Comparison of ENCODE assay signal across 9 mouse cellular contexts in genomic region chr5:44048568-44049363, GRCm38 (mm10). TPM values are rescaled to one million over a fixed set of nuclear protein-coding genes. Genes with fewer than 3 reads are reported as not detected.
DNase-seq lines count a peak whose midpoint lies in the region; ATAC-seq and TF ChIP-seq lines count a peak whose summit lies in the region.
"Had no signal": no experiment of that assay in that cellular context is flagged by ENCODE, and none has a peak within 500 bp of the region (broad histone marks: within the 10 kb centered on the region; RNA-seq: fewer than 3 reads in every experiment).

No protein-coding gene starts in this region.

- H3K9ac ChIP-seq in forebrain, embryonic 14.5 days (ENCODE audit: low read length) = no peak overlapping the region
- H3K9ac ChIP-seq: neural tube, embryonic 13.5 days had no signal

- H3K4me1 ChIP-seq in kidney, adult 2 months (ENCODE audit: control insufficient read depth, insufficient read depth, low read length) = no peaks in the 10 kb centered on the region; the same call in 1 of the 2 replicates
- no peaks in the 10 kb centered on the region for H3K4me1 ChIP-seq in forebrain, embryonic 14.5 days (ENCODE audit: control insufficient read depth, insufficient read depth, low read length)
- H3K4me1 ChIP-seq: neural tube, embryonic 13.5 days had no signal

- no peak overlapping the region for H3K4me3 ChIP-seq in kidney, adult 2 months (ENCODE audit: insufficient read depth, low read depth, low read length)
- no peak overlapping the region for H3K4me3 ChIP-seq in forebrain, embryonic 14.5 days (ENCODE audit: low read depth, low read length)
- H3K4me3 ChIP-seq: neural tube, embryonic 13.5 days had no signal

- no peak overlapping the region for H3K4me2 ChIP-seq in forebrain, embryonic 14.5 days (ENCODE audit: low read length)
- H3K4me2 ChIP-seq: neural tube, embryonic 13.5 days had no signal

- H3K36me3 ChIP-seq in kidney, adult 2 months (ENCODE audit: control insufficient read depth, insufficient read depth, low read length) = peaks cover 2% of the 10 kb centered on the region; the same call in 1 of the 2 replicates
- peaks cover 20% of the 10 kb centered on the region for H3K36me3 ChIP-seq in forebrain, embryonic 14.5 days (ENCODE audit: control insufficient read depth, insufficient read depth, low read length)

- no peak overlapping the region for H3K27ac ChIP-seq in kidney, adult 2 months (ENCODE audit: insufficient read depth, low read depth, low read length)
- H3K27ac ChIP-seq in forebrain, embryonic 14.5 days (ENCODE audit: low read depth, low read length) = no peak overlapping the region
- H3K27ac ChIP-seq: neural tube, embryonic 13.5 days had no signal

- TF ChIP-seq CTCF in kidney, adult 2 months (conservative IDR thresholded peaks at IDR 0.05; ENCODE audit: insufficient read depth, insufficient read length, low read depth, low read length) = peak; percentile 28

- no peak for TF ChIP-seq POLR2A in kidney, adult 2 months (IDR thresholded peaks at IDR 0.05; ENCODE audit: low read depth, low read length)

- H3K9me3 ChIP-seq in forebrain, embryonic 14.5 days (replicated peaks; ENCODE audit: control insufficient read depth, low read length) = no peaks in the 10 kb centered on the region
- H3K9me3 ChIP-seq: neural tube, embryonic 13.5 days had no signal

- peak; percentile 45 for DNase-seq in kidney, adult 2 months
- DNase-seq in kidney, postnatal 10 days = no peak
- DNase-seq in CD4-positive helper T cell, adult 2 months (ENCODE audit: low read depth, low spot score) = peak; percentile 31
- peak; percentile 66 for DNase-seq in R1 (ENCODE audit: low read depth, low spot score)
- peak; percentile 89 for DNase-seq in forebrain, embryonic 14.5 days (ENCODE audit: low spot score)
- DNase-seq in mesoderm, embryonic 11.5 days (ENCODE audit: low read depth, low spot score) = peak; percentile 69
- DNase-seq in thymus, postnatal 25 days = no peak

- peak; percentile 72 for ATAC-seq in forebrain, embryonic 14.5 days
- ATAC-seq in erythroid progenitor cell, adult 5-6 weeks (replicated peaks; ENCODE audit: low FRiP score, poor library complexity, severe bottlenecking) = no peak

- H3K27me3 ChIP-seq in kidney, adult 2 months (replicated peaks; ENCODE audit: control insufficient read depth, insufficient read depth, low read length) = no peaks in the 10 kb centered on the region
- H3K27me3 ChIP-seq in forebrain, embryonic 14.5 days (replicated peaks; ENCODE audit: control insufficient read depth, insufficient read depth, low read length) = no peaks in the 10 kb centered on the region
- H3K27me3 ChIP-seq: neural tube, embryonic 13.5 days had no signal

- WGBS in kidney, adult 2 months = 30% methylated on average over 5 of the region's 5 CpGs
- WGBS in forebrain, embryonic 14.5 days = 39% methylated on average over 5 of the region's 5 CpGs

RNA-seq across cellular contexts. Expression of gene Prom1, which starts 53.1 kb away (rescaled TPM):
- 53.6 and 67.6 TPM in 2 replicates for polyA plus RNA-seq in kidney, adult 2 months (2012; rRNA removed)
- polyA plus RNA-seq in forebrain, embryonic 14.5 days (2014; fragmentation: Nextera tagmentation; extraction: Ambion mirVana) = 47.3 and 52.4 TPM in 2 replicates
- total RNA-seq in erythroid progenitor cell, adult 5-6 weeks (2015; ENCODE audit: low replicate concordance) = 21.4 and 32.1 TPM in 2 replicates
- 19.4 and 24.8 TPM in 2 replicates for total RNA-seq in erythroid progenitor cell, adult 5-6 weeks (2017; ENCODE audit: low replicate concordance)

Comparison
In these comparisons a context has a peak if more than half of its experiments do, and no peak if none do; other contexts are left out.
1. DNase-seq: peak in kidney, adult 2 months (single experiment), CD4-positive helper T cell, adult 2 months (single experiment), R1 (single experiment), forebrain, embryonic 14.5 days (single experiment) and mesoderm, embryonic 11.5 days (single experiment); none in kidney, postnatal 10 days (single experiment) and thymus, postnatal 25 days (single experiment).